Mouse (Mus musculus) heart, embryonic 13.5 days (tissue): ENCODE results near the gene Car4. TPM values are rescaled to one million over a fixed set of nuclear protein-coding genes. Genes with fewer than 3 reads are reported as not detected.

Source experiments
- ATAC-seq: fragments of 200-750 bp; cut with Nextera tagmentation; 2 replicates; pipeline ENCODE4 v1.8.0; 2017; ENCODE audit warnings: moderate TSS enrichment; ENCODE audit not compliant: insufficient number of reproducible peaks, low FRiP score, low TSS enrichment; ENCODE audit errors: extremely low read depth
- H3K27ac ChIP-seq: fragments of 300-500 bp; sonication (generic); replicated peaks from 2 replicates; pipeline ENCODE4 v1.5.1; 2015; ENCODE audit warnings: moderate library complexity, mild to moderate bottlenecking, inconsistent platforms
- H3K27me3 ChIP-seq: fragments of 300-500 bp; sonication (generic); replicated peaks from 2 replicates; pipeline ENCODE4 v1.6.1; 2015; ENCODE audit warnings: mild to moderate bottlenecking, inconsistent platforms
- H3K36me3 ChIP-seq: fragments of 300-500 bp; sonication (generic); 2 replicates; pipeline ENCODE4 v1.6.1; 2015; ENCODE audit warnings: mild to moderate bottlenecking, inconsistent platforms
- H3K4me1 ChIP-seq: fragments of 300-500 bp; sonication (generic); 2 replicates; pipeline ENCODE4 v1.6.1; 2015; ENCODE audit warnings: inconsistent platforms
- H3K4me2 ChIP-seq: fragments of 300-500 bp; sonication (generic); 2 replicates; pipeline ENCODE4 v1.6.1; 2015; ENCODE audit warnings: inconsistent platforms, mild to moderate bottlenecking, moderate library complexity
- H3K4me3 ChIP-seq: fragments of 300-500 bp; sonication (generic); 2 replicates; pipeline ENCODE4 v1.5.1; 2015; ENCODE audit warnings: moderate library complexity, mild to moderate bottlenecking, inconsistent platforms
- H3K9ac ChIP-seq: fragments of 300-500 bp; sonication (generic); 2 replicates; pipeline ENCODE4 v1.6.1; 2015; ENCODE audit warnings: inconsistent platforms, mild to moderate bottlenecking, moderate library complexity
- H3K9me3 ChIP-seq: fragments of 300-500 bp; sonication (generic); 2 replicates; pipeline ENCODE4 v1.6.1; 2016; ENCODE audit warnings: inconsistent platforms
- WGBS: fragments of 180-500 bp; shearing (Covaris S2); methylation state at CpG from one replicate; pipeline ENCODE4 v1.1.7; 2015; ENCODE audit warnings: mixed read lengths; 5-methylcytosine and 5-hydroxymethylcytosine counted together
- polyA plus RNA-seq: library from polyadenylated mRNA; unstranded; fragments of >200 nt; fragmentation: Nextera tagmentation; extraction: Ambion mirVana; gene quantifications from 2 replicates; pipeline ENCODE4 v1.2.1, GENCODE M21; 2015

The Car4 gene
- 2.5 and 3.0 TPM in 2 replicates for polyA plus RNA-seq

GRCm38 (mm10) chr11:84957591-84958270, at the start of gene Car4:
Gene Car4 (plus strand): TSS chr11:84957786.
- Histone ChIP-seq H3K4me2 (peak within 1 kb of the TSS; percentile 66), H3K9me3 (no peaks in the 10 kb centered on the region), H3K27me3 (peaks cover 49% of the 10 kb centered on the region), H3K4me3 (peak within 1 kb of the TSS; percentile 41), H3K36me3 (no peaks in the 10 kb centered on the region), H3K4me1 (peaks cover 29% of the 10 kb centered on the region), H3K9ac (no peak within 1 kb of the TSS), H3K27ac (no peak within 1 kb of the TSS)
- 1% methylated on average over 49 of the region's 49 CpGs for WGBS
- ATAC-seq: no peak

GRCm38 (mm10) chr11:84908480-84908879, 49.1 kb upstream of the Car4 start:
- no peaks in the 10 kb centered on the region for H3K9me3 ChIP-seq
- no peak overlapping the region for H3K9ac ChIP-seq
- 87% methylated on average over 6 of the region's 6 CpGs for WGBS
- no peak overlapping the region for H3K27ac ChIP-seq
- H3K36me3 ChIP-seq: peaks cover 99% of the 10 kb centered on the region
- ATAC-seq: no peak
- no peaks in the 10 kb centered on the region for H3K27me3 ChIP-seq
- no peak overlapping the region for H3K4me3 ChIP-seq
- H3K4me2 ChIP-seq: no peak overlapping the region
- no peaks in the 10 kb centered on the region for H3K4me1 ChIP-seq

GRCm38 (mm10) chr11:84910411-84910810, 47.2 kb upstream of the Car4 start:
- ATAC-seq: no peak
- no peak overlapping the region for H3K9ac ChIP-seq
- H3K4me3 ChIP-seq: no peak overlapping the region
- H3K36me3 ChIP-seq: peaks cover 90% of the 10 kb centered on the region
- no peaks in the 10 kb centered on the region for H3K27me3 ChIP-seq
- H3K27ac ChIP-seq: no peak overlapping the region
- H3K4me2 ChIP-seq: no peak overlapping the region
- 87% methylated on average over 4 of the region's 4 CpGs for WGBS
- no peaks in the 10 kb centered on the region for H3K9me3 ChIP-seq
- H3K4me1 ChIP-seq: peaks cover 10% of the 10 kb centered on the region

GRCm38 (mm10) chr11:84914673-84915072, 42.9 kb upstream of the Car4 start:
- H3K4me1 ChIP-seq: peaks cover 20% of the 10 kb centered on the region
- H3K36me3 ChIP-seq: peaks cover 48% of the 10 kb centered on the region
- no peak overlapping the region for H3K27ac ChIP-seq
- H3K27me3 ChIP-seq: no peaks in the 10 kb centered on the region
- 75% methylated on average over 5 of the region's 5 CpGs for WGBS
- H3K9ac ChIP-seq: no peak overlapping the region
- peak overlapping the region; percentile 94; the same call in 1 of the 2 replicates for H3K4me3 ChIP-seq
- no peaks in the 10 kb centered on the region for H3K9me3 ChIP-seq
- ATAC-seq: no peak
- H3K4me2 ChIP-seq: 0 out of 2 replicates have a peak overlapping the region, but pooled peaks have one; percentile 92

GRCm38 (mm10) chr11:84916053-84916702, 41.4 kb upstream of the Car4 start, which contains the start of gene Znhit3:
Gene Znhit3 (minus strand): TSS chr11:84916366.
- Histone ChIP-seq H3K27me3 (no peaks in the 10 kb centered on the region), H3K4me3 (peak within 1 kb of the TSS; percentile 94), H3K27ac (0 out of 2 replicates have a peak within 1 kb of the TSS, but pooled peaks have one; percentile 32), H3K4me1 (peaks cover 20% of the 10 kb centered on the region), H3K9ac (peak within 1 kb of the TSS; percentile 94), H3K36me3 (peaks cover 34% of the 10 kb centered on the region), H3K9me3 (no peaks in the 10 kb centered on the region), H3K4me2 (peak within 1 kb of the TSS; percentile 92)
- peak; percentile 73; the same call in 1 of the 2 replicates for ATAC-seq
- 3% methylated on average over 34 of the region's 34 CpGs for WGBS

GRCm38 (mm10) chr11:84916703-84917300, 40.8 kb upstream of the Car4 start:
- Histone ChIP-seq H3K27ac (no peak overlapping the region), H3K4me3 (peak overlapping the region; percentile 94), H3K4me2 (peak overlapping the region; percentile 92), H3K9me3 (no peaks in the 10 kb centered on the region), H3K27me3 (no peaks in the 10 kb centered on the region), H3K9ac (peak overlapping the region; percentile 94), H3K36me3 (peaks cover 28% of the 10 kb centered on the region), H3K4me1 (peaks cover 20% of the 10 kb centered on the region)
- no peak for ATAC-seq
- WGBS: 49% methylated on average over 7 of the region's 7 CpGs

- Histone ChIP-seq H3K4me1 (peaks cover 20% of the 10 kb centered on the region), H3K27ac (no peak overlapping the region), H3K36me3 (peaks cover 11% of the 10 kb centered on the region), H3K4me2 (peak overlapping the region; percentile 53), H3K9ac (0 out of 2 replicates have a peak overlapping the region, but pooled peaks have one; percentile 21), H3K9me3 (no peaks in the 10 kb centered on the region), H3K27me3 (no peaks in the 10 kb centered on the region), H3K4me3 (0 out of 2 replicates have a peak overlapping the region, but pooled peaks have one; percentile 13)
- 4% methylated on average over 16 of the region's 16 CpGs for WGBS
- no peak for ATAC-seq
Observed at GRCm38 (mm10) chr11:84918425-84918824, 39.2 kb upstream of the Car4 start.

GRCm38 (mm10) chr11:84919276-84919675, 38.3 kb upstream of the Car4 start:
- no peak overlapping the region for H3K27ac ChIP-seq
- H3K4me3 ChIP-seq: no peak overlapping the region
- ATAC-seq: no peak
- no peak overlapping the region for H3K9ac ChIP-seq
- H3K4me2 ChIP-seq: no peak overlapping the region
- peaks cover 4% of the 10 kb centered on the region; the same call in 1 of the 2 replicates for H3K36me3 ChIP-seq
- H3K27me3 ChIP-seq: no peaks in the 10 kb centered on the region
- peaks cover 20% of the 10 kb centered on the region for H3K4me1 ChIP-seq
- WGBS: 39% methylated on average over 3 of the region's 3 CpGs
- H3K9me3 ChIP-seq: no peaks in the 10 kb centered on the region

- H3K9ac ChIP-seq: no peak overlapping the region
- no peak overlapping the region for H3K27ac ChIP-seq
- 58% methylated on average over 7 of the region's 7 CpGs for WGBS
- no peaks in the 10 kb centered on the region for H3K9me3 ChIP-seq
- peaks cover 15% of the 10 kb centered on the region for H3K4me1 ChIP-seq
- no peak overlapping the region for H3K4me3 ChIP-seq
- H3K27me3 ChIP-seq: no peaks in the 10 kb centered on the region
- no peaks in the 10 kb centered on the region for H3K36me3 ChIP-seq
- no peak for ATAC-seq
- no peak overlapping the region for H3K4me2 ChIP-seq
Observed at GRCm38 (mm10) chr11:84919951-84920350, 37.6 kb upstream of the Car4 start.

GRCm38 (mm10) chr11:84920981-84921380, 36.6 kb upstream of the Car4 start:
- ATAC-seq: no peak
- no peak overlapping the region for H3K4me2 ChIP-seq
- H3K9me3 ChIP-seq: no peaks in the 10 kb centered on the region
- H3K27me3 ChIP-seq: no peaks in the 10 kb centered on the region
- 79% methylated on average over 8 of the region's 8 CpGs for WGBS
- H3K4me3 ChIP-seq: no peak overlapping the region
- peaks cover 6% of the 10 kb centered on the region for H3K4me1 ChIP-seq
- no peak overlapping the region for H3K9ac ChIP-seq
- H3K27ac ChIP-seq: no peak overlapping the region
- H3K36me3 ChIP-seq: no peaks in the 10 kb centered on the region

GRCm38 (mm10) chr11:84932261-84932660, 25.3 kb upstream of the Car4 start:
- ATAC-seq: no peak
- 14% methylated on average over 6 of the region's 6 CpGs for WGBS
- Histone ChIP-seq H3K9ac (no peak overlapping the region), H3K4me3 (no peak overlapping the region), H3K27me3 (no peaks in the 10 kb centered on the region), H3K36me3 (no peaks in the 10 kb centered on the region), H3K4me2 (no peak overlapping the region), H3K9me3 (no peaks in the 10 kb centered on the region), H3K27ac (no peak overlapping the region), H3K4me1 (no peaks in the 10 kb centered on the region)
